Mouse (Mus musculus): ENCODE data around the gene Gm17018. TPM values are rescaled to one million over a fixed set of nuclear protein-coding genes. Genes with fewer than 3 reads are reported as not detected.

Gm17018 gene
- polyA plus RNA-seq (2015; fragmentation: Nextera tagmentation; extraction: Ambion mirVana): 12.1 and 12.8 TPM in 2 replicates

GRCm38 (mm10) chr19:45560153-45560890, at the start of gene Gm17018, which contains the start of gene Poll:
Gm17018 (plus strand) TSS chr19:45560615.
Poll (minus strand) TSS chr19:45560531.
- no peaks in the 10 kb centered on the region for H3K9me3 ChIP-seq (replicated peaks)
- under 1% methylated on average over 35 of the region's 35 CpGs for WGBS (ENCODE audit: insufficient replicate concordance)
- ATAC-seq (ENCODE audit: insufficient read depth): peak; percentile 69
- H3K36me3 ChIP-seq (replicated peaks): no peaks in the 10 kb centered on the region; the same call in 1 of the 2 replicates
- peak within 1 kb of the TSS; percentile 91 for H3K4me2 ChIP-seq
- peak within 1 kb of the TSS; percentile 67 for H3K27ac ChIP-seq (replicated peaks)
- H3K4me3 ChIP-seq (replicated peaks): peak within 1 kb of the TSS; percentile 83
- H3K27me3 ChIP-seq: no peaks in the 10 kb centered on the region
- peak within 1 kb of the TSS; percentile 62 for H3K9ac ChIP-seq
- H3K4me1 ChIP-seq (replicated peaks): peaks cover 32% of the 10 kb centered on the region

DNA sequence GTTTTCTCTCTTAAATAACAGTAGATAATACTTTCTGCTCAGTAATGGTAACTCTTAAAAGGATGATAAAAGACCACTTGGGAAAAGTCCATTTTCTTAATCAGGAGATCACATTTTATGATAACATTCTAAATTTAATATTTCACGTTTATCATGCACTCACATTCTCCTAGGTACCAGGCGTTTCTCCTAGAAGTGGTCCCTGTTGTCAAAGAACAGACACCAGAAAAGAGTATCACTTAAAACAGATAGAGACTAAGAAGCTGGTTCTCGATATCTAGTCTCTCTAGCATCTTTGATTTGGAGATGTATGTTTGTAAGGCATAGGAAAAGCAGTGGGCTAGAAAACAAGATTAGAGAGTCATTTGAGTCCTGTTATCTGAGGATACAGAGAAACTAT, 49.7 kb upstream of the Gm17018 start:
- peaks cover 74% of the 10 kb centered on the region for H3K36me3 ChIP-seq (replicated peaks)
- H3K4me3 ChIP-seq (replicated peaks): no peak overlapping the region
- H3K9ac ChIP-seq: no peak overlapping the region
- H3K9me3 ChIP-seq (replicated peaks): no peaks in the 10 kb centered on the region
- H3K27ac ChIP-seq (replicated peaks): no peak overlapping the region
- no peak overlapping the region for H3K4me2 ChIP-seq
- ATAC-seq (ENCODE audit: insufficient read depth): no peak
- H3K4me1 ChIP-seq (replicated peaks): peaks cover 7% of the 10 kb centered on the region; the same call in 1 of the 2 replicates
- H3K27me3 ChIP-seq: no peaks in the 10 kb centered on the region
- 16% methylated on average over 3 of the region's 3 CpGs for WGBS (ENCODE audit: insufficient replicate concordance)

GRCm38 (mm10) chr19:45511406-45511805, 49.0 kb upstream of the Gm17018 start:
- Histone ChIP-seq H3K4me3 (replicated peaks) (no peak overlapping the region), H3K27ac (replicated peaks) (no peak overlapping the region), H3K4me2 (no peak overlapping the region), H3K27me3 (no peaks in the 10 kb centered on the region), H3K36me3 (replicated peaks) (peaks cover 80% of the 10 kb centered on the region), H3K9ac (no peak overlapping the region), H3K9me3 (replicated peaks) (no peaks in the 10 kb centered on the region), H3K4me1 (replicated peaks) (peaks cover 7% of the 10 kb centered on the region; the same call in 1 of the 2 replicates)
- 85% methylated on average over 4 of the region's 4 CpGs for WGBS (ENCODE audit: insufficient replicate concordance)
- no peak for ATAC-seq (ENCODE audit: insufficient read depth)

GRCm38 (mm10) chr19:45515341-45515740, 45.1 kb upstream of the Gm17018 start:
- peaks cover 90% of the 10 kb centered on the region for H3K36me3 ChIP-seq (replicated peaks)

GRCm38 (mm10) chr19:45516264-45516663, 44.2 kb upstream of the Gm17018 start:
- Histone ChIP-seq H3K27me3 (no peaks in the 10 kb centered on the region), H3K4me3 (replicated peaks) (no peak overlapping the region), H3K27ac (replicated peaks) (no peak overlapping the region), H3K36me3 (replicated peaks) (peaks cover 97% of the 10 kb centered on the region), H3K9ac (no peak overlapping the region), H3K9me3 (replicated peaks) (no peaks in the 10 kb centered on the region), H3K4me1 (replicated peaks) (no peaks in the 10 kb centered on the region), H3K4me2 (no peak overlapping the region)
- ATAC-seq (ENCODE audit: insufficient read depth): no peak
- WGBS (ENCODE audit: insufficient replicate concordance): 92% methylated on average over 12 of the region's 12 CpGs

More at GRCm38 (mm10) chr19:45515341-45515740, 45.1 kb upstream of the Gm17018 start:
- Histone ChIP-seq H3K4me3 (replicated peaks) (no peak overlapping the region), H3K9ac (no peak overlapping the region), H3K27me3 (no peaks in the 10 kb centered on the region), H3K9me3 (replicated peaks) (no peaks in the 10 kb centered on the region), H3K4me2 (no peak overlapping the region), H3K27ac (replicated peaks) (no peak overlapping the region), H3K4me1 (replicated peaks) (no peaks in the 10 kb centered on the region)
- WGBS (ENCODE audit: insufficient replicate concordance): 88% methylated on average over 2 of the region's 2 CpGs
- no peak for ATAC-seq (ENCODE audit: insufficient read depth)

DNA sequence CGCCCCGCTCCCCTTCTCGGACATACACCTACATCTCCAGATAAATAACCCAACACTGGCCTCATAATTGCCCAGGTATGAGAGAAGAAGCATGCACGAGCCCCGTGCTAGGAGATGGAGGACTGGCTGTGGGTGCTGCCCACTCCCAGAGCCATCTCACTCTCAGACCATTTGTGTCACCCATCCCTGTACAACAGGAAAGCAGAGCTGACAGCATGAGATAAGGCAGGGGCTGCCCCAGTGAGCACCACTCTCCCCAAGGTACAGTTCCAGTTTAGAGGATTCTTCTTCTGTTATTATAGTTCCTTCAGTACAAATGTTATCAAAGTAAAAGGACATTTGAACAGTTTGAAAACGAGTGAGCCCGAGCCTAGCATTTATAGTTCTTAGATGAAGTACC, 33.0 kb upstream of the Gm17018 start:
- peak; percentile 50; the same call in 1 of the 2 replicates for ATAC-seq (ENCODE audit: insufficient read depth)
- 40% methylated on average over 7 of the region's 7 CpGs for WGBS (ENCODE audit: insufficient replicate concordance)
- Histone ChIP-seq H3K36me3 (replicated peaks) (peaks cover 81% of the 10 kb centered on the region), H3K4me2 (no peak overlapping the region), H3K27me3 (no peaks in the 10 kb centered on the region), H3K9me3 (replicated peaks) (no peaks in the 10 kb centered on the region), H3K4me3 (replicated peaks) (no peak overlapping the region), H3K4me1 (replicated peaks) (peaks cover 33% of the 10 kb centered on the region), H3K9ac (no peak overlapping the region), H3K27ac (replicated peaks) (0 out of 2 replicates have a peak overlapping the region, but pooled peaks have one; percentile 6)

GRCm38 (mm10) chr19:45527931-45528534, 32.4 kb upstream of the Gm17018 start:
- Histone ChIP-seq H3K27me3 (no peaks in the 10 kb centered on the region), H3K9me3 (replicated peaks) (no peaks in the 10 kb centered on the region), H3K27ac (replicated peaks) (0 out of 2 replicates have a peak overlapping the region, but pooled peaks have one; percentile 6), H3K4me2 (no peak overlapping the region), H3K9ac (no peak overlapping the region), H3K4me1 (replicated peaks) (peaks cover 33% of the 10 kb centered on the region), H3K36me3 (replicated peaks) (peaks cover 75% of the 10 kb centered on the region), H3K4me3 (replicated peaks) (no peak overlapping the region)
- ATAC-seq (ENCODE audit: insufficient read depth): no peak
- WGBS (ENCODE audit: insufficient replicate concordance): 35% methylated on average over 10 of the region's 10 CpGs

DNA sequence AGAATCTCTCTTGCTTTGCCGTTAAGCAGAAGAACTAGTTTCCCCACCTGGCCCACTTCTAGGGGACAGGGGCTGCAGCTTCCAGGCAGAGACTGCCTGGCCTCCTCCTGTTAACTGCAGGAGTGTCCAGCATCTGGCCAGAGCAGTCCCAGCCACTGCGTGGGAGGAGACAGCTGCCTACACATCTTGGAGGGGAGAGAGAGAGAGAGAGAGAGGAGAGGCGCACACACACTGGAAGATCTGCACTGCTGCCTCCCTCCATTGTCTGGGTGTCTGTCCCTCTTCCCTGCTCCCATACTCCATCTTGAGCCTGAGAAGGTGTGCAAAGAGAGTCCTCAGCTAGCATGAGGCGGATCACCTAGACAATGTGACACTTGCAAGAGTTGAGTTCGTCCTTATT, 31.1 kb upstream of the Gm17018 start:
- no peaks in the 10 kb centered on the region for H3K27me3 ChIP-seq
- H3K9ac ChIP-seq: no peak overlapping the region
- H3K36me3 ChIP-seq (replicated peaks): peaks cover 62% of the 10 kb centered on the region
- no peak overlapping the region for H3K4me2 ChIP-seq
- no peaks in the 10 kb centered on the region for H3K9me3 ChIP-seq (replicated peaks)
- H3K4me3 ChIP-seq (replicated peaks): no peak overlapping the region
- WGBS (ENCODE audit: insufficient replicate concordance): 68% methylated on average over 5 of the region's 5 CpGs
- ATAC-seq (ENCODE audit: insufficient read depth): no peak
- H3K4me1 ChIP-seq (replicated peaks): peaks cover 38% of the 10 kb centered on the region
- H3K27ac ChIP-seq (replicated peaks): no peak overlapping the region

GRCm38 (mm10) chr19:45530200-45530995, 30.0 kb upstream of the Gm17018 start:
- Histone ChIP-seq H3K27me3 (no peaks in the 10 kb centered on the region), H3K4me1 (replicated peaks) (peaks cover 46% of the 10 kb centered on the region), H3K4me2 (no peak overlapping the region), H3K36me3 (replicated peaks) (peaks cover 52% of the 10 kb centered on the region), H3K9me3 (replicated peaks) (no peaks in the 10 kb centered on the region), H3K27ac (replicated peaks) (no peak overlapping the region), H3K9ac (no peak overlapping the region), H3K4me3 (replicated peaks) (no peak overlapping the region)
- ATAC-seq (ENCODE audit: insufficient read depth): no peak
- WGBS (ENCODE audit: insufficient replicate concordance): 40% methylated on average over 15 of the region's 15 CpGs

DNA sequence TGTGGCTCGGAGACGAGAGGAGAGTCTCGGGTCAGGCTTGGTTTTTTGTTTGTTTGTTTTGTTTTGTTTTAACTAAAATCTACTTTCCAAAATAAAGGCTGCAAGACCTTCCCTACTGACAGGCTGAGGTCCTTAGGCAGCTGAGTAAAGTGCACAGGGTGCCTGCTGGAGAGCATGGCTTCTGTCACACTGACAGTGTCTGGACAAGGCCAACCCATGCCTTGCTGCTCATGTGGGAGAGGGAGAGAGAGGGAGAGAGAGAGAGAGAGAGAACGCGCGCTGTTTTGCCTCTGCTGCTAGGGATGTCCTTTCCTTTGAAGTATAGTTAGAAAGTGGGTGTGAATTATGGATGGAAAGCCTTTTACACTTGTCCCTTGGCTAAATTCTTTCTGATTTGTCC, 28.9 kb upstream of the Gm17018 start:
- no peak overlapping the region for H3K4me3 ChIP-seq (replicated peaks)
- H3K27ac ChIP-seq (replicated peaks): no peak overlapping the region
- peaks cover 45% of the 10 kb centered on the region for H3K36me3 ChIP-seq (replicated peaks)
- no peaks in the 10 kb centered on the region for H3K9me3 ChIP-seq (replicated peaks)
- 90% methylated on average over 6 of the region's 6 CpGs for WGBS (ENCODE audit: insufficient replicate concordance)
- ATAC-seq (ENCODE audit: insufficient read depth): no peak
- no peaks in the 10 kb centered on the region for H3K27me3 ChIP-seq
- no peak overlapping the region for H3K9ac ChIP-seq
- H3K4me2 ChIP-seq: no peak overlapping the region
- H3K4me1 ChIP-seq (replicated peaks): peaks cover 46% of the 10 kb centered on the region

DNA sequence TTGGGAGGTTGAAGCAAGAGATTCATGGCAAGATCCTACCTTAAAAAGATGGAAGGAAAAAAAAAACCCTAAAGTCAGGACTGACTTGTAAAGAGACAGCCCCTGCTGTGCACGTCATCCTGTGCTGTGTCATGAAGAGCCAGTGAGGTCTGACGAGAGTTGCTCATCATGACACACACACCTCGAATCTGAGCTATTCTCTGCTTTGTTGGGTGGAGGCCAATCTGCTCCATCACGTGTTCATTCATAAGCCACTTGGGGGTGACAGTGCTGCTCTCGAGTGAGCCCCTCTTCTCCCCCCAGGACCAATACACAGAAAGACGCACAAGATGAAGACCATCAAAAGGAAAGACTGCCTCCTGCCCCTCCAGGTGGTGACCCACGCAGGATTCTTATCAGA, 26.8 kb upstream of the Gm17018 start:
- H3K27ac ChIP-seq (replicated peaks): no peak overlapping the region
- H3K4me2 ChIP-seq: no peak overlapping the region
- 47% methylated on average over 7 of the region's 7 CpGs for WGBS (ENCODE audit: insufficient replicate concordance)
- H3K9ac ChIP-seq: no peak overlapping the region
- H3K4me3 ChIP-seq (replicated peaks): no peak overlapping the region
- peaks cover 43% of the 10 kb centered on the region for H3K4me1 ChIP-seq (replicated peaks)
- H3K27me3 ChIP-seq: no peaks in the 10 kb centered on the region
- H3K9me3 ChIP-seq (replicated peaks): no peaks in the 10 kb centered on the region
- ATAC-seq (ENCODE audit: insufficient read depth): no peak
- H3K36me3 ChIP-seq (replicated peaks): peaks cover 24% of the 10 kb centered on the region

Data from liver, embryonic 15.5 days (tissue).